Mouse (Mus musculus) mouse trophoblast stem cell (cell line): ENCODE measurements around the gene Cep68.

Experiments
- in situ Hi-C, 2 experiments: fragments of 300-500 bp; cut with MseI, MboI; formaldehyde crosslinking; loops; 2 replicates in 1 of 2; 3 replicates in 1 of 2; pipeline ENCODE4 v1.15.1; 2025

The Cep68 gene

DNA sequence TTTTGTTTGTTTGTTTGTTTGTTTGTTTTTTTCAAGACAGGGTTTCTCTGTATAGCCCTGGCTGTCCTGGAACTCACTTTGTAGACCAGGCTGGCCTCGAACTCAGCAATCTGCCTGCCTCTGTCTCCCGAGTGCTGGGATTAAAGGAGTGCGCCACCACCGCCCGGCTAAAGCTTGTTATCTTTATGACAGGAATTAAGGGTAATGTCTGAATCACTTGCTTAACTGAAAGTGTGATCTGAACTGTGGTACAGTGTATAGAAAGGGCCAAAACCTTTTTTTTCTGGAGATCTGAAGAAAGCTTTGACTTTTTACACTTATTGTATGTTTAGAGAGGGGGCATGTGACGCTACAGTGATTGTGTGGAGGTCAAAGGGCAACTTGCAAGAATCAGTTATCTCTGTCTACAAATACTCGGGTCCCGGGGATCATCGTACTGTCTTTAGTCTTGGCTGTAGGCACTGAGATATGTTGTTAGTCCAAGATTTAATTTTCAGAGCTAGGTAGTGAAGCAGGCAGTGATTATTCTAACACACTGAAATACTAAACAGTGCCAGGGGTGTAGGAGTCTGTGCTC lies 44.3 kb downstream of the Cep68 start:
- in situ Hi-C loops, result no loop called here

DNA sequence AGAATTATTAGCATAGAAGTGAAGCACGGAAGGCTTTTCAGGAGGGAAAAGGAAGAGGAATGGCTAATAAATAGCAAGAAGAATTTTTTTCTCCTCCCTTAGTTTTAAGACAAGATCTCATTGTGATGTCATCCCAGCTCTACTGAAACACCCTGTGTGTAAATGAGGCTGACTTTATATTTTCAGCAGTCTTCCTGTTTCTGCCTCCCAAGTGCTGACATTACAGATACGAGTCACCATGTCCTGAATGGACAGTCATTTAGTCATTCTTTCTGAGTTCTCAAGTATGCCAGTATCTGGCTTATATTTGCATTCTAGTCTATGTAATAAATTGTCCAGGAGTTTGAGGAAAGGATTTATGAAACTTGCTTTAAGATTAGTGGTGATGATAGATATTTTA lies 44.9 kb downstream of the Cep68 start:
- in situ Hi-C loops, result no loop called here

DNA sequence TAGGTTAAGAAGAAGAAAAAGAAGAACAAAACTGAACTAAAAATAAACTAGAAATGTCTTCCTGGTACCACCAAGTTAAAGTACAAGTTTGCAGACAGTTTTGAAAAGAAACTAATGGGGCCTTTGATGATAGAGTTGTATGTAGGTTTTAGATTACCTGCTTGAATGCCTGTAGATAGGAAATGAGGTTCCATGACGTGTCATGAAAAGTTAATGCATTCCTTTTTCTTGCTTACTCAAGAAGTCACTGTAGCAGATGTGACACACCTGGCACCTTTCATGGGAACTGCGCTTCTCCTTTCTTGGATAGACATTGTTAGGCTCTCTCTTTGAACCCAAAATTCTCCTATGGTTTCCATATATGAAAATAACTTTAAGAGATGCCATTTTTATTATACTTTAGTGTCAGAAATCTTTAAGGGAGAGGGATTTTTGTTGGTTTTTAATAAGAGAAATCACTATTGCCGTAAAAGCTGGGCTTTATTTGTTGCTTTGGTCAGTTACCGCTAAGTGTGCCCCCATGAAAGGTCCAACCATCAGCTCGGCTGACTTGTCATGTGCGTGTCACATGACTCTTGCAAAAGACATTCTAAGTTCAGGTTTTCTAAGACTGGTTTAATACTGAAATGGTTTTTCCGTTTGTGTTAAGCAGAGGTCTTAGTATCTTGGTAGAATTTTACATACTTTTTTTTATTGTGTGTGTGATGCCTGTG lies 46.8 kb downstream of the Cep68 start:
- in situ Hi-C loops, result no loop called here

DNA sequence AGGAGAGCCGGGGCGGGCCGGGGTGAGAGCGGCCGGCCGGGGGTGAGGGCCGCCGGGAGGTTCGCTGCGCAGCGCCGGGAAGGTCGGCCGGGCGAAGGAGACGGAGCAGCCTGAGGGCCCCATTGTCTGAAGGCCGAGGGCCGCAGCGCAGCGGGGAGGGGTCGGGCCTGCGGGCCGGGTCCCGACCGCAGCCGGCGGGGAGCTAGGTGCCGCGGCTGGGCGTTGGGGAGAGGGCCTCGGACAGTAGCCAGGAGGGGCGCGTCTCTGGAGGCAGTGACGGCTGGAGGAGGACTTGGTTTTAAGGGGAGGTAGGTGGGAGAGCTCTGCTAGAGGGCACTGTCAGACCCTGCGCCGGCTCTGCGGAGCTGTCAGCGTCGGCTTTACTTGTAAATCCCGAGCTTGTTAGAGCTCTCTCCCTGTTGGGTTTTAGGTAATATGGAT lies 47.5 kb downstream of the Cep68 start:
- in situ Hi-C loops, result no loop called here

GRCm38 (mm10) chr11:20200713-20201575 lies 48.3 kb downstream of the Cep68 start, which contains the start of gene Rab1a:
Gene Rab1a (plus strand): TSS chr11:20201432.
- in situ Hi-C loops, result no loop called here

DNA sequence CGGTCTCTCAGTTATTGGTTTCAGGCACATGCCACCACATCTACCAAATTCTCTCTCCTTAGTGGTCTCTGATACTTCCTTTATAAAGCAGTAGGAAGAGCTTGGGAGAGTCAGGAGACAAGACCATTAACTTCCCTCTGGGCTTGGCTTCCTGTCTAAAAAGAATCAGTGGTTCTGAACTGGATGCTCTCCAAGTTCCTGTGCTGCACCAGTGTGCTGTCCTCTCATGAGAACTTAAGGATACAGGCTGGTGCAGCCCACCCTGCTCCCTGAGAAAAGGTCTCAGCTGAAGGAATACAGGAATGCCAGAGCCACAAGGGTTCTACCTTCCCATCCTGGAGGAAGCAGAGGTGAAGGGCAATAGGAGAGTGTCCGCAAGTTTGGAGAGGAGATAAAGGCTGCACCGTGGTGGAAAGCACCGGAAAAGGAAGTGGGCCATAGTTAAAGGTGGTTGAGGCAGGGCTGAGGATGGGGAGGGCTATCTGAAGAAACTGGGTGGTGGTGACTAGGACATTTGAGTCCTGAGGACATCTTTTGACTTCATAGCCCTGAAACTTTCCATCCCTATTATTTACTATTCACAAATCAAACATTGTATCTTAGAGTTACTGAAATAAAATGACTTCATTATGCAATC lies 56.0 kb downstream of the Cep68 start:
- in situ Hi-C loops, result no loop called here

- in situ Hi-C loops, result no loop called here
These were observed 62.0 kb downstream of the Cep68 start for GRCm38 (mm10) chr11:20187271-20187670.
